8 mouse cellular contexts compared by ENCODE assay signal in the genomic region with DNA sequence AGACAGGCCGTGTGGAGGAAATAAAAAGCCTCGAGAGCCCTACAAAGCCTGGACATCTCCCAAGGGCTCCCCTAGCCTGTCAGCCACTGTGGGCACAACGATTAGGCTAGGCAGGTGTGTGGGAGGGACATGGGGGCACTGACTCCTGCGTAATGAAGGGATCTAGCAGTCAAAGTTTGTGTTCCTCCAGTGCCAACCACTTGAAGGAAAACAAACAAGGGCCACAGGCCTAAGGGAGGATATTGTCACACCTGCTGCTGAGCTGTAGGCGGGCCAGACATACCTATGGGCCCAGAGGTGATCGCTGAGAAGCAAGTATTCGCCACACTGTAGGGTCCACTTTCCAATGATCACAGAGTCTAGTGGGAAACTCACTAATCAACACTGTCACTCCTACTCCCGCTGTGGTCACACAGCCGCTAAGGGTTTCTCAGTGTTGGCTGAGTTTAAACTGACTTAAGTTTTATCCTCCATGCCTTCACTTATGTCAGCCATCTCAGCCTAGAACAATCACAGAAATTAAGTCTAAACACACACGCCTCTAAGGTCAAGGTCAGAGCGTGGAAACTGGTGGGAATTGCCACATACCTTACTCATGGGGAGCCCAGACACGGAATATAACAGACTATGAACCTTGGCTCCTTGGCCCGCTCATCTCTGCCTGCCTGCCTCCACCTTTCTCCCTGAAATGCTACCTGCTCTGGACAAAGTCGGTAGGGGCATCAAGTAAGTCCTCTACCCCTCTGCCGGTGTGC. TPM values are rescaled to one million over a fixed set of nuclear protein-coding genes. Genes with fewer than 3 reads are reported as not detected.
A peak's percentile ranks its signal among the peaks of the same experiment; 100 is the strongest.
DNase-seq lines count a peak whose midpoint lies in the region; ATAC-seq and TF ChIP-seq lines count a peak whose summit lies in the region.

No protein-coding gene starts in this region.

- no peaks in the 10 kb centered on the region for H3K9me3 ChIP-seq in forebrain, embryonic 13.5 days (replicated peaks)
- no peaks in the 10 kb centered on the region for H3K9me3 ChIP-seq in liver, embryonic 12.5 days (replicated peaks)

- DNase-seq in lung, adult 18-20 months: peak; percentile 15 to 63
- no peak for DNase-seq in lung, postnatal 14 days
- DNase-seq in frontal cortex, postnatal 14 days (ENCODE audit: low spot score in 2 of 2): no peak
- no peak for DNase-seq in ovary, postnatal 10 days (ENCODE audit: low spot score)

- 0 out of 2 replicates have a peak, but pooled peaks cover 10% of the 10 kb centered on the region for H3K27me3 ChIP-seq in forebrain, embryonic 13.5 days
- H3K27me3 ChIP-seq in liver, embryonic 12.5 days (replicated peaks): peaks cover 22% of the 10 kb centered on the region

- H3K27ac ChIP-seq in forebrain, embryonic 13.5 days: no peak overlapping the region
- H3K27ac ChIP-seq in liver, embryonic 12.5 days: no peak overlapping the region
- H3K27ac ChIP-seq in olfactory bulb, adult 2 months (ENCODE audit: insufficient read depth, low read depth, low read length): no peak overlapping the region

- 59% methylated on average over 15 of the region's 15 CpGs for WGBS in forebrain, embryonic 13.5 days
- 45% methylated on average over 15 of the region's 15 CpGs for WGBS in liver, embryonic 12.5 days (ENCODE audit: insufficient replicate concordance)
- WGBS in olfactory bulb, adult 2 months: 54% methylated on average over 15 of the region's 15 CpGs

- H3K9ac ChIP-seq in forebrain, embryonic 13.5 days: peak overlapping the region; percentile 58
- H3K9ac ChIP-seq in liver, embryonic 12.5 days: peak overlapping the region; percentile 55

- TF ChIP-seq POLR2A in olfactory bulb, adult 2 months (IDR thresholded peaks at IDR 0.05; ENCODE audit: insufficient read depth, low read depth, low read length): no peak

- no peak for TF ChIP-seq CTCF in olfactory bulb, adult 2 months (IDR thresholded peaks at IDR 0.05; ENCODE audit: insufficient read depth, low read depth, low read length)

- no peak for ATAC-seq in forebrain, embryonic 13.5 days
- ATAC-seq in liver, embryonic 12.5 days: peak; percentile 24; the same call in 1 of the 2 replicates
- ATAC-seq in activated CD4-positive, CD25-positive, alpha-beta regulatory T cell, adult 4 months: no peak

- H3K4me1 ChIP-seq in forebrain, embryonic 13.5 days: peaks cover 9% of the 10 kb centered on the region
- H3K4me1 ChIP-seq in liver, embryonic 12.5 days: peaks cover 17% of the 10 kb centered on the region
- H3K4me1 ChIP-seq in olfactory bulb, adult 2 months (ENCODE audit: control insufficient read depth, insufficient read depth, low read length): peaks cover 14% of the 10 kb centered on the region; the same call in 1 of the 2 replicates

- H3K4me2 ChIP-seq in forebrain, embryonic 13.5 days: peak overlapping the region; percentile 82
- peak overlapping the region; percentile 92 for H3K4me2 ChIP-seq in liver, embryonic 12.5 days

- H3K4me3 ChIP-seq in forebrain, embryonic 13.5 days: peak overlapping the region; percentile 35
- peak overlapping the region; percentile 58 for H3K4me3 ChIP-seq in liver, embryonic 12.5 days
- H3K4me3 ChIP-seq in olfactory bulb, adult 2 months (ENCODE audit: insufficient read depth, low read depth, low read length): peak overlapping the region; percentile 35

- H3K36me3 ChIP-seq in forebrain, embryonic 13.5 days (ENCODE audit: poor library complexity, severe bottlenecking): peaks cover 7% of the 10 kb centered on the region
- peaks cover 7% of the 10 kb centered on the region for H3K36me3 ChIP-seq in liver, embryonic 12.5 days

RNA-seq across cellular contexts. Expression of gene Pld6, which starts 0.8 kb away (rescaled TPM):
- polyA plus RNA-seq in forebrain, embryonic 13.5 days (2015; fragmentation: Nextera tagmentation; extraction: Ambion mirVana): 1.3 and 2.2 TPM in 2 replicates
- 2.4 and 3.1 TPM in 2 replicates for polyA plus RNA-seq in liver, embryonic 12.5 days (2016; fragmentation: Nextera tagmentation; extraction: Ambion mirVana)
- not detected in 2 replicates for polyA plus RNA-seq in olfactory bulb, adult 2 months (2012; ENCODE audit: insufficient read depth, insufficient read length, low replicate concordance, missing spikeins)
- not detected for polyA plus RNA-seq in activated CD4-positive, CD25-positive, alpha-beta regulatory T cell, adult 4 months (2017; shearing (Covaris generic))

RNA-seq across cellular contexts. Expression of gene Flcn, which starts 23.2 kb away (rescaled TPM):
- polyA plus RNA-seq in forebrain, embryonic 13.5 days (2015; fragmentation: Nextera tagmentation; extraction: Ambion mirVana): 32.2 and 39.6 TPM in 2 replicates
- 15.9 and 19.8 TPM in 2 replicates for polyA plus RNA-seq in liver, embryonic 12.5 days (2016; fragmentation: Nextera tagmentation; extraction: Ambion mirVana)
- not detected in 2 replicates for polyA plus RNA-seq in olfactory bulb, adult 2 months (2012; ENCODE audit: insufficient read depth, insufficient read length, low replicate concordance, missing spikeins)
- polyA plus RNA-seq in activated CD4-positive, CD25-positive, alpha-beta regulatory T cell, adult 4 months (2017; shearing (Covaris generic)): 10 to 100 TPM; 18.2 to 28.7 TPM

RNA-seq across cellular contexts. Expression of gene Nt5m, which starts 52.6 kb away (rescaled TPM):
- polyA plus RNA-seq in forebrain, embryonic 13.5 days (2015; fragmentation: Nextera tagmentation; extraction: Ambion mirVana): 46.6 and 51.2 TPM in 2 replicates
- polyA plus RNA-seq in liver, embryonic 12.5 days (2016; fragmentation: Nextera tagmentation; extraction: Ambion mirVana): 16.4 and 18.6 TPM in 2 replicates
- polyA plus RNA-seq in olfactory bulb, adult 2 months (2012; ENCODE audit: insufficient read depth, insufficient read length, low replicate concordance, missing spikeins): not detected in 2 replicates
- 1 to 10 TPM; 8.7 to 8.8 TPM for polyA plus RNA-seq in activated CD4-positive, CD25-positive, alpha-beta regulatory T cell, adult 4 months (2017; shearing (Covaris generic))

RNA-seq across cellular contexts. Expression of gene Cops3, which starts 53.0 kb away (rescaled TPM):
- polyA plus RNA-seq in forebrain, embryonic 13.5 days (2015; fragmentation: Nextera tagmentation; extraction: Ambion mirVana): 233 and 246 TPM in 2 replicates
- 141 and 149 TPM in 2 replicates for polyA plus RNA-seq in liver, embryonic 12.5 days (2016; fragmentation: Nextera tagmentation; extraction: Ambion mirVana)
- not detected in 2 replicates for polyA plus RNA-seq in olfactory bulb, adult 2 months (2012; ENCODE audit: insufficient read depth, insufficient read length, low replicate concordance, missing spikeins)
- polyA plus RNA-seq in activated CD4-positive, CD25-positive, alpha-beta regulatory T cell, adult 4 months (2017; shearing (Covaris generic)): 100 to 1,000 TPM in 1 of 2 experiments, 10 to 100 TPM in 1; 95.7 to 102 TPM

Comparison
In these comparisons a context has a peak if more than half of its experiments do, and no peak if none do; other contexts are left out.
1. DNase-seq: peak in lung, adult 18-20 months (2 of 2); none in lung, postnatal 14 days (single experiment), frontal cortex, postnatal 14 days (0 of 2) and ovary, postnatal 10 days (single experiment).
2. RNA of gene Flcn, which starts 23.2 kb away (polyA plus RNA-seq): 32.2 to 39.6 TPM in forebrain, embryonic 13.5 days, 18.2 to 28.7 TPM in activated CD4-positive, CD25-positive, alpha-beta regulatory T cell, adult 4 months and 15.9 to 19.8 TPM in liver, embryonic 12.5 days; not detected in olfactory bulb, adult 2 months; every median in the first group is over 10 times any median in the second.
3. Peak in every context shown above with its lines, with median percentiles within 50 percentile points of each other: H3K4me3 ChIP-seq.